Mouse (Mus musculus) layer of hippocampus, postnatal 14 days (tissue): ENCODE data around the gene Cmah. TPM values are rescaled to one million over a fixed set of nuclear protein-coding genes. Genes with fewer than 3 reads are reported as not detected.

Source experiments
- DNase-seq, 2 experiments: peaks; one replicate each; pipeline ENCODE4 v3.0.0; 2021 to 2022; ENCODE audit warnings: low spot score in 2 of 2, mixed read lengths in 1 of 2
- total RNA-seq, 2 experiments: library from RNA; stranded (reverse); gene quantifications; 2 replicates each; pipeline ENCODE4 v1.2.3; 2021

Gene Cmah
- total RNA-seq, 2 experiments from 2014 or later: 0.41 to 0.62 TPM

GRCm38 (mm10) chr13:24511367-24511766 lies 184.2 kb downstream of the Cmah start:
- DNase-seq: no peak

- DNase-seq: no peak
Measured at GRCm38 (mm10) chr13:24511932-24512520, 184.8 kb downstream of the Cmah start.

- no peak for DNase-seq
Measured at GRCm38 (mm10) chr13:24513717-24514116, 186.5 kb downstream of the Cmah start.

DNA sequence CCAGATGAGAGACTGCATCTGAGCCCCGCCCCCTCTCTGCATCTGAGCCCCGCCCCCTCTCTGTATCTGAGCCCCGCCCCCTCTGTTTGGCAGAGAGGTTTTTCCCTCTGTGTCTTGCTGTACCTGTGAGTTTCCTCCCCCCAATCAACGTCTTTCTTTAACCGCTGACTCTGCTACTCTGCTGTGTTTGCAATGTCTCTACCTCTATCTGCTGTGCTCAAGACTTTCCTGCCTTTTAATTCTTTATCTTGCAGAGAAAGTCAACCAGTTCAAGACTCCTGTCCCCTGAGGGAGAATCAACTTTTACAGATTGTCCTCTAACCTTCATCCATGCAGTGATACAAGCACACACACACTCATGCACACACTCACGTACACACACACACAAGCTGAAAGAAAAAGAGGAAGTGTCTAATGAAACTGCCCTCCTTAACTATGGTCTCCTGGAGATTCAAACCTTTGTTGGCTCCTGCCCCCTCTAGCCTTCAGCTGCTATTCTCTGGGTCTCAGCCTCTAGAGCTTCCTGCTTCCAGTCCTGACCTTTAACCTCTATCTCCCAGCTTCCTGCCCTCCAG lies 188.0 kb downstream of the Cmah start:
- no peak for DNase-seq

GRCm38 (mm10) chr13:24517757-24518156 lies 190.6 kb downstream of the Cmah start:
- DNase-seq: no peak

DNA sequence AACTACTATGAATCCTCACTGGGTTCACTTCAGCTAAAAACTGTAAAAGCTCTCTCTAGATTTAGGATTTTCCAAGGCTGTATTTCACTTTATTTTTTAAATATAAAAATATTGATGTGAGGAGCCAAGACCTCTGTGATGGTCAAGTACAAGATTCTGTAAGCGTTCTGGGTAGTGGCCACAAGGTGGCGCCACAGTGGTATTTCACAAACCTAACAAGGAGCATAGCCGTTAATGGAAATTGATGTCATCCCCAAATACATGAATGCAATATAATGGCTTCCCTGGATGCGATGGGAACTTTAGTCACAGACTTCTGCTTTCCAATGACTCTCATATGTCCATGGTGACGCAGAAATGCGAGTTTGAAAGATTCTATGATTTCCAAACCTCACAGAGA lies 191.7 kb downstream of the Cmah start:
- DNase-seq: no peak

DNA sequence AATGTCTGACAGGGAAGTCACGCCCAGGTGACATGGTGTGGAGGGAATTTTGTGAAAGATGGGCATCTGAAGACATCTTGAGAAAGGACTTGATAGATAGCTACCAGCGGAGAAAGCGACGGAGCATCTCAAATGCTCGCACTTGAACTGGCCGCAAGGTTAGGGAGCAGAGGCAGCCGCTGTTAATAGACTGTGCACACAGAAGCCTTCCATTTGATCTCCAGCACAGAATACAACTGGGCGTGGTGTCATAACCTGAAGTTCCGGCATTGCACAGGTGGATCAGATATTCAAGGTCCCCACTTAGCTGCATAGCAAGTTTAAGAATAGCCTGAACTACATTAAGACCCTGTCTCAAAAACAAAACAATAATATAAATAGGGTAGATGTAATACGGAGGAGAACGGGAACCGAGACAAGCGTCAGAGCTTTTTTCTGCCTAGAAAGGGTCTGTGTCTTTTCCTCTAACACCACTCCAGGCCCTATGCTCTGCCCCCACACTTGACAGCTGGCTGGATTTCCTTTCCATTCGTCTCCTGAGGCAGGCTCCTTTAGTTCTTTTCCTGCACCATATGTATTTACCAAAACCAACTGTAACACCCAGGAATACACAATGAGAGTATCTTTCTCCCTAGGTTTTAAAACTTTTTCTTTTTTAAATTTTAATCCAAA lies 192.9 kb downstream of the Cmah start:
- DNase-seq: peak in 1 of 2 experiments; percentile 15

- DNase-seq: no peak
Measured at GRCm38 (mm10) chr13:24520796-24521195, 193.6 kb downstream of the Cmah start.

DNA sequence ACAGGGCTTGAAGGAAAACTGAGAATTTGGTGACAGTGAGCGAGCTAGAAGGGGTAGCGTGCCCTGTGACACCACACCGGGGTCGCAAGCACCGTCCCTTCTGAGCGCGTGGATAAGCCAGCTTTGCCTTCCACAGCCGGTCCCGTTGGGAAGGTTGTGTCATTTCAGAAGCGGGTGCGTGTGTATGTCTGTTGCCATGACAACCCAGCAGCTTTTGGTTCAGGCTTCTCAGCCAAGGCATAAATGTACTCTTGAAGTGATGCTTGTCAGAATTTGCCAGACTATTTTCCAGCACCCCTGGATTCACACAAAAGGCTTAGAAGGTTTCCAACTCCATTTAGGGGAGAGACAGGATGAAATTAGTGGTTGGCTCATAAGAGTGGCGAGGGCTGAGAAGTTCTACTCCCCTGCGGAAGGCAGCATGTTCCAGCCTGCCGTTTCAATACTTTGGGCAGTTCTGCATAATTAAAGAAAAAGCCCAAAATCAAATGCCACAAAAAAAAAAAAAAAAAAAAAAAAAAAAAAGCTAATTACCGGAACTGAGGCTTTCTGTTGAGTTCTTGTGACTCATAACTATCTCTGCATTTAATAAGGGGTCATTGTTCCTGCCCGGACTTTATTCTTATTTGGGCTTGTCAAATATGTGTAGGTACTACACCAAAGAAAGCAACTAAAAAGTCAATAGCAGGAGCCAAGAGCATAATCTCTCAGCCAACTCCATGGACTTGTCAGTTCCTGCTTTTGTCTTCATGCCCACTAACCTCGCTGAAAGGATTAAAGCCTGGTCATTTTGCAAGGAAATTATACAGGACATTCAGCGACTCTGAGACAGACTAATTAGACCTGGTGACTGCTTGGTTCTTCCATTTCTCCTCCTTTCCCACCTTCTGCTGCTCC lies 194.5 kb downstream of the Cmah start:
- peak; percentile 44 to 79 for DNase-seq

DNA sequence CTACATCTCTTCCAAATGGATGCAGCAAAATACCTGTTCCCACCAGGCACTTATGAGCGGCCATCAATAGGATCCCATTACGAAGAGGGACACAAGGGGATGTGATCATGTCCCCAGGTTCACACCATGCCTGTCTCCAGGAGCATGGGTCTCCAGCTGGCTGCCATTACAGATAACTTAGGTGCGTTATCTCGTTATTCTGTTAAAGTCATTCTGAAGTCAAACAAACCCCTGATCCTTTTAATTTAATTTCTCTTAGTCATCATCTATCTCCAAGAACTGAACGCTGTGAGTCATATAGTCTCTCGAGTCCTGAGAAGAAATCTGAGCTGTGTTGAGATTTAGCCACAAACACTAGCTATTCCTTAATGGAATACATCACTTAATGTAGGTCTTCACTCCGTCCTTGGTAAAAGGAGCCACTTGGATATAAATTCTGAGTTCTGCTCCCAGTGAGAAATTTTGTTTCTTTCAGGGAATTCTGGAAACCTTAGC lies 195.2 kb downstream of the Cmah start:
- no peak for DNase-seq

DNA sequence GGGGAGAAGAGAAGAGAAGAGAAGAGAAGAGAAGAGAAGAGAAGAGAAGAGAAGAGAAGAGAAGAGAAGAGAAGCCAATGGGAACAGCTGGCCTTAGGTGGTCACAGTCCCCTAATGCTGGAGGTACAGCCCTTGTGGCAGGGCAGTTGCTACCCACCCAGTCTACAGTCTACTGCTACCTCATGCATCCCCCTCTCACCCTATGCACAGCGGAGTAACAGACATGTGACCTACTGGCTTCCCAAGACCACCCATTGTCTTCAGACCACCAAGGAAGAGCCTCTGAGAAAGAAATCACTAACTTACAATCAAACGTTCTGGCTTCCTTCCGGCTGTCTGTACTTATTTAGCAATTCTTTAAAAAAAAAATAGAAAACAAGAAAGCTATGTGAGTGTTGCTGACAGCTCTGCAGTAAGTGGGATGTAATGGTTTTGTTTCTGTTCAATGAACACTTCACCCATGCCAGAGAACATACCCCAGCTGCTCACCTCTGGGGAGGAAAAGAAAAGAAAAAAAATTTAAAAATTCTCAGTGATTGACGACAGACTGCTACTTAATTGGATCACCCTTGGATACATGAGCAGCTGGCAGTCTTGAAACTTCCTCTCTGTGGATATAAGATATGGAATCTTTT lies 196.5 kb downstream of the Cmah start:
- DNase-seq: no peak

GRCm38 (mm10) chr13:24524468-24524867 lies 197.3 kb downstream of the Cmah start:
- DNase-seq: no peak

GRCm38 (mm10) chr13:24525551-24525950 lies 198.3 kb downstream of the Cmah start:
- no peak for DNase-seq

DNA sequence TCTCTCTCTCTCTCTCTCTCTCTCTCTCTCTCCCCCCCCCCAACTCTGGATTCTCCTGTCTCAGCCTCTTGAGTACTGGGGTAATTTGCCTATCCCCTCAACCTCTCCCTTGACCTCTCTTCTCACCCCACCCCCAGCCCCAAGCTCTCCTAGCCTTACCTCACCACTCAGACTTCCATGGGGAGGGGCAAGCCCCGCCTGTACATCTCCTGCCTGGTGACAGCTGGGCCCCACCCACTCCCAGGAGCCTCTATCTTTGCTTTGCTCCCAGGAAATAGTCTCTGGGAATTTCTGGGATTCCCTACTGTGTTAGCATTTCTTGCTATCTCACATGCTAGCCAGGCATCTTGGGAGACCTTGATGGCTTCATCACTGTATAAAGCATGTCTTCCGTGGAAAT lies 199.7 kb downstream of the Cmah start:
- DNase-seq: no peak

Other genes with a start within 250 kb of the Cmah start
- gene Carmil1, start 46.6 kb upstream of the Cmah start, total RNA-seq: 10 to 100 TPM; 49.3 to 52.8 TPM